Mouse (Mus musculus) midbrain, embryonic 12.5 days (tissue): ENCODE data around the gene Tctex1d4. TPM values are rescaled to one million over a fixed set of nuclear protein-coding genes. Genes with fewer than 3 reads are reported as not detected.

Experiments used
- ATAC-seq: fragments of 200-750 bp; cut with Nextera tagmentation; 2 replicates; pipeline ENCODE4 v1.8.0; 2017; ENCODE audit warnings: low read depth, moderate TSS enrichment, moderate library complexity; ENCODE audit not compliant: low FRiP score
- H3K27ac ChIP-seq: fragments of 300-500 bp; sonication (generic); replicated peaks from 2 replicates; pipeline ENCODE4 v1.5.1; 2016; ENCODE audit warnings: mild to moderate bottlenecking
- H3K27me3 ChIP-seq: fragments of 300-500 bp; sonication (generic); 2 replicates; pipeline ENCODE4 v1.6.1; 2016; ENCODE audit warnings: mild to moderate bottlenecking
- H3K36me3 ChIP-seq: fragments of 300-500 bp; sonication (generic); 2 replicates; pipeline ENCODE4 v1.6.1; 2016
- H3K4me1 ChIP-seq: fragments of 300-500 bp; sonication (generic); 2 replicates; pipeline ENCODE4 v1.6.1; 2016
- H3K4me2 ChIP-seq: fragments of 300-500 bp; sonication (generic); replicated peaks from 2 replicates; pipeline ENCODE4 v1.6.1; 2016; ENCODE audit warnings: mild to moderate bottlenecking, moderate library complexity
- H3K4me3 ChIP-seq: fragments of 300-500 bp; sonication (generic); 2 replicates; pipeline ENCODE4 v1.5.1; 2016; ENCODE audit warnings: mild to moderate bottlenecking
- H3K9ac ChIP-seq: fragments of 300-500 bp; sonication (generic); replicated peaks from 2 replicates; pipeline ENCODE4 v1.6.1; 2016; ENCODE audit warnings: mild to moderate bottlenecking, moderate library complexity
- H3K9me3 ChIP-seq: fragments of 300-500 bp; sonication (generic); 2 replicates; pipeline ENCODE4 v1.6.1; 2016; ENCODE audit warnings: mild to moderate bottlenecking
- WGBS: fragments of 180-500 bp; shearing (Covaris S2); methylation state at CpG from one replicate; pipeline ENCODE4 v1.1.7; 2016; 5-methylcytosine and 5-hydroxymethylcytosine counted together
- microRNA-seq: library from miRNA; unstranded; fragments of <30 nt; microRNA quantifications from one replicate; pipeline ENCODE4, GENCODE M21; 2017
- polyA plus RNA-seq: library from polyadenylated mRNA; unstranded; fragments of >200 nt; fragmentation: Nextera tagmentation; extraction: Ambion mirVana; gene quantifications from 2 replicates; pipeline ENCODE4 v1.2.1, GENCODE M21; 2016

Tctex1d4 gene
- polyA plus RNA-seq, 1 experiment from 2014 or later = not detected

- no peaks in the 10 kb centered on the region for H3K4me1 ChIP-seq
- H3K4me2 ChIP-seq = no peak overlapping the region
- 92% methylated on average over 5 of the region's 5 CpGs for WGBS
- peaks cover 96% of the 10 kb centered on the region for H3K36me3 ChIP-seq
- H3K9me3 ChIP-seq = no peaks in the 10 kb centered on the region
- no peak overlapping the region for H3K4me3 ChIP-seq
- no peaks in the 10 kb centered on the region for H3K27me3 ChIP-seq
- no peak for ATAC-seq
- H3K9ac ChIP-seq = no peak overlapping the region
- no peak overlapping the region for H3K27ac ChIP-seq
Measured at GRCm38 (mm10) chr4:117169936-117170335, 43.3 kb downstream of the Tctex1d4 start.

Small RNA genes within 50 kb of the gene (microRNA-seq; reads per million reads assigned to microRNA genes)
- gene Gm22398 = not detected

Other genes with a start within 250 kb of the Tctex1d4 start
- gene Zswim5, start 249.4 kb upstream of the Tctex1d4 start, polyA plus RNA-seq = 9.6 and 10.6 TPM in 2 replicates
- 78.7 and 85.3 TPM in 2 replicates for gene Urod, start 132.4 kb upstream of the Tctex1d4 start, polyA plus RNA-seq
- 16.7 and 17.8 TPM in 2 replicates for gene Hectd3, start 131.5 kb upstream of the Tctex1d4 start, polyA plus RNA-seq
- gene Eif2b3, start 107.4 kb upstream of the Tctex1d4 start, polyA plus RNA-seq = 43.1 and 44.1 TPM in 2 replicates
- 5.3 and 7.0 TPM in 2 replicates for gene Ptch2, start 30.7 kb upstream of the Tctex1d4 start, polyA plus RNA-seq
- gene Btbd19, start 1.1 kb upstream of the Tctex1d4 start, polyA plus RNA-seq = 3.8 and 4.2 TPM in 2 replicates
- gene Plk3, start 7.2 kb downstream of the Tctex1d4 start, polyA plus RNA-seq = 33.1 and 40.4 TPM in 2 replicates
- 573 and 608 TPM in 2 replicates for gene Rps8, start 29.4 kb downstream of the Tctex1d4 start, polyA plus RNA-seq
- 73.7 and 78.0 TPM in 2 replicates for gene Kif2c, start 55.8 kb downstream of the Tctex1d4 start, polyA plus RNA-seq
- 7.1 TPM in 2 replicates for gene Tmem53, start 125.2 kb downstream of the Tctex1d4 start, polyA plus RNA-seq
- 0.32 and 0.47 TPM in 2 replicates for gene Armh1, start 125.3 kb downstream of the Tctex1d4 start, polyA plus RNA-seq